Mouse (Mus musculus) embryonic facial prominence, embryonic 14.5 days (tissue): Measurements from ENCODE around the gene Arfgef2. TPM values are rescaled to one million over a fixed set of nuclear protein-coding genes. Genes with fewer than 3 reads are reported as not detected.

Experiments used
- ATAC-seq: fragments of 200-750 bp; cut with Nextera tagmentation; 2 replicates; pipeline ENCODE4 v1.8.0; 2017; ENCODE audit warnings: low read depth, moderate number of reproducible peaks, moderate TSS enrichment
- DNase-seq: peaks from one replicate; pipeline ENCODE4 v3.0.0-alpha.2; 2015; ENCODE audit warnings: low spot score
- H3K27ac ChIP-seq: fragments of 300-500 bp; sonication (generic); replicated peaks from 2 replicates; pipeline ENCODE4 v1.5.1; 2014; ENCODE audit warnings: low read depth, mild to moderate bottlenecking, low read length, moderate library complexity
- H3K27me3 ChIP-seq: fragments of 300-500 bp; sonication (generic); replicated peaks from 2 replicates; pipeline ENCODE4 v1.6.1; 2014; ENCODE audit warnings: low read length; ENCODE audit not compliant: control insufficient read depth, insufficient read depth
- H3K36me3 ChIP-seq: fragments of 300-500 bp; sonication (generic); 2 replicates; pipeline ENCODE4 v1.6.1; 2014; ENCODE audit warnings: low read length, mixed read lengths; ENCODE audit not compliant: control insufficient read depth, insufficient read depth
- H3K4me1 ChIP-seq: fragments of 300-500 bp; sonication (generic); 2 replicates; pipeline ENCODE4 v1.6.1; 2014; ENCODE audit warnings: antibody characterized with exemption, low read length; ENCODE audit not compliant: control insufficient read depth, insufficient read depth
- H3K4me2 ChIP-seq: fragments of 300-500 bp; sonication (generic); 2 replicates; pipeline ENCODE4 v1.6.1; 2014; ENCODE audit warnings: low read depth, mild to moderate bottlenecking, low read length, moderate library complexity, mixed read lengths
- H3K4me3 ChIP-seq: fragments of 300-500 bp; sonication (generic); 2 replicates; pipeline ENCODE4 v1.5.1; 2014; ENCODE audit warnings: low read depth, mild to moderate bottlenecking, low read length
- H3K9ac ChIP-seq: fragments of 300-500 bp; sonication (generic); 2 replicates; pipeline ENCODE4 v1.6.1; 2014; ENCODE audit warnings: low read depth, mild to moderate bottlenecking, low read length, moderate library complexity, mixed read lengths
- H3K9me3 ChIP-seq: fragments of 300-500 bp; sonication (generic); 2 replicates; pipeline ENCODE4 v1.6.1; 2016; ENCODE audit warnings: low read length; ENCODE audit not compliant: control insufficient read depth
- WGBS: fragments of 180-500 bp; shearing (Covaris S2); extraction: QIAGEN DNeasy Blood & Tissue Kit; methylation state at CpG from one replicate; pipeline ENCODE4 v1.1.7; 2014; 5-methylcytosine and 5-hydroxymethylcytosine counted together
- polyA plus RNA-seq: library from polyadenylated mRNA; unstranded; fragments of >200 nt; fragmentation: Nextera tagmentation; extraction: Ambion mirVana; gene quantifications from 2 replicates; pipeline ENCODE4 v1.2.1, GENCODE M21; 2014

Gene Arfgef2
- polyA plus RNA-seq, 1 experiment from 2014 or later, result 7.1 TPM

- ATAC-seq, result no peak
- no peaks in the 10 kb centered on the region for H3K9me3 ChIP-seq
- DNase-seq, result no peak
- peaks cover 7% of the 10 kb centered on the region for H3K4me1 ChIP-seq
- H3K27me3 ChIP-seq, result no peaks in the 10 kb centered on the region
- no peak overlapping the region for H3K4me2 ChIP-seq
- 91% methylated on average over 3 of the region's 3 CpGs for WGBS
- no peak overlapping the region for H3K4me3 ChIP-seq
- H3K9ac ChIP-seq, result no peak overlapping the region
- no peak overlapping the region for H3K27ac ChIP-seq
- peaks cover 4% of the 10 kb centered on the region; the same call in 1 of the 2 replicates for H3K36me3 ChIP-seq
Measured at GRCm38 (mm10) chr2:166909729-166910128, 104.3 kb downstream of the Arfgef2 start.

- ATAC-seq (no peak), DNase-seq (no peak)
- H3K27ac ChIP-seq, result no peak overlapping the region
- WGBS, result 91% methylated on average over 8 of the region's 8 CpGs
- H3K4me1 ChIP-seq, result peaks cover 7% of the 10 kb centered on the region
- peaks cover 4% of the 10 kb centered on the region; the same call in 1 of the 2 replicates for H3K36me3 ChIP-seq
- no peaks in the 10 kb centered on the region for H3K9me3 ChIP-seq
- no peak overlapping the region for H3K4me3 ChIP-seq
- H3K4me2 ChIP-seq, result no peak overlapping the region
- H3K27me3 ChIP-seq, result no peaks in the 10 kb centered on the region
- H3K9ac ChIP-seq, result no peak overlapping the region
Measured at GRCm38 (mm10) chr2:166910536-166910935, 105.1 kb downstream of the Arfgef2 start.

GRCm38 (mm10) chr2:166923971-166924370 lies 118.6 kb downstream of the Arfgef2 start:
- Histone ChIP-seq H3K4me2 (no peak overlapping the region), H3K36me3 (peaks cover 90% of the 10 kb centered on the region), H3K4me1 (no peaks in the 10 kb centered on the region), H3K4me3 (no peak overlapping the region), H3K9me3 (no peaks in the 10 kb centered on the region), H3K27ac (no peak overlapping the region), H3K27me3 (no peaks in the 10 kb centered on the region), H3K9ac (no peak overlapping the region)
- no peak for DNase-seq
- no peak for ATAC-seq
- 85% methylated on average over 2 of the region's 2 CpGs for WGBS

- Histone ChIP-seq H3K4me3 (no peak overlapping the region), H3K4me2 (no peak overlapping the region), H3K27ac (no peak overlapping the region), H3K27me3 (no peaks in the 10 kb centered on the region), H3K36me3 (peaks cover 95% of the 10 kb centered on the region), H3K4me1 (no peaks in the 10 kb centered on the region), H3K9me3 (no peaks in the 10 kb centered on the region), H3K9ac (no peak overlapping the region)
- DNase-seq (no peak), ATAC-seq (no peak)
- WGBS, result 94% methylated on average over 6 of the region's 6 CpGs
Measured at GRCm38 (mm10) chr2:166933943-166934342, 128.6 kb downstream of the Arfgef2 start.

- 87% methylated on average over 5 of the region's 5 CpGs for WGBS
Measured at GRCm38 (mm10) chr2:166934416-166934815, 129.0 kb downstream of the Arfgef2 start.

GRCm38 (mm10) chr2:166935582-166935981 lies 130.2 kb downstream of the Arfgef2 start:
- no peaks in the 10 kb centered on the region for H3K9me3 ChIP-seq
- H3K36me3 ChIP-seq, result peaks cover 93% of the 10 kb centered on the region
- no peak for ATAC-seq
- H3K27me3 ChIP-seq, result no peaks in the 10 kb centered on the region
- no peaks in the 10 kb centered on the region for H3K4me1 ChIP-seq
- no peak overlapping the region for H3K4me2 ChIP-seq
- no peak overlapping the region for H3K4me3 ChIP-seq
- H3K27ac ChIP-seq, result no peak overlapping the region
- no peak for DNase-seq
- no peak overlapping the region for H3K9ac ChIP-seq
- 91% methylated on average over 7 of the region's 7 CpGs for WGBS

More at GRCm38 (mm10) chr2:166934416-166934815, 129.0 kb downstream of the Arfgef2 start:
- Histone ChIP-seq H3K9ac (no peak overlapping the region), H3K9me3 (no peaks in the 10 kb centered on the region), H3K27me3 (no peaks in the 10 kb centered on the region), H3K27ac (no peak overlapping the region), H3K4me2 (no peak overlapping the region), H3K36me3 (peaks cover 95% of the 10 kb centered on the region), H3K4me1 (no peaks in the 10 kb centered on the region), H3K4me3 (no peak overlapping the region)
- no peak for ATAC-seq
- DNase-seq, result no peak

GRCm38 (mm10) chr2:166936166-166936565 lies 130.8 kb downstream of the Arfgef2 start:
- H3K4me3 ChIP-seq, result no peak overlapping the region
- DNase-seq (no peak), ATAC-seq (no peak)
- H3K27me3 ChIP-seq, result no peaks in the 10 kb centered on the region
- WGBS, result 88% methylated on average over 2 of the region's 2 CpGs
- H3K4me2 ChIP-seq, result no peak overlapping the region
- no peaks in the 10 kb centered on the region for H3K4me1 ChIP-seq
- no peak overlapping the region for H3K9ac ChIP-seq
- no peak overlapping the region for H3K27ac ChIP-seq
- H3K9me3 ChIP-seq, result no peaks in the 10 kb centered on the region
- H3K36me3 ChIP-seq, result peaks cover 93% of the 10 kb centered on the region

- Histone ChIP-seq H3K27ac (no peak overlapping the region), H3K4me3 (no peak overlapping the region), H3K27me3 (no peaks in the 10 kb centered on the region), H3K4me1 (no peaks in the 10 kb centered on the region), H3K9me3 (no peaks in the 10 kb centered on the region), H3K4me2 (no peak overlapping the region), H3K36me3 (peaks cover 95% of the 10 kb centered on the region), H3K9ac (no peak overlapping the region)
- no peak for DNase-seq
- 85% methylated on average over 2 of the region's 2 CpGs for WGBS
- ATAC-seq, result no peak
Measured at GRCm38 (mm10) chr2:166943146-166943545, 137.8 kb downstream of the Arfgef2 start.

- peaks cover 95% of the 10 kb centered on the region for H3K36me3 ChIP-seq
- H3K27me3 ChIP-seq, result no peaks in the 10 kb centered on the region
- H3K9me3 ChIP-seq, result no peaks in the 10 kb centered on the region
- ATAC-seq (no peak), DNase-seq (no peak)
- no peak overlapping the region for H3K4me3 ChIP-seq
- no peak overlapping the region for H3K27ac ChIP-seq
- H3K9ac ChIP-seq, result no peak overlapping the region
- no peaks in the 10 kb centered on the region for H3K4me1 ChIP-seq
- 79% methylated on average over 1 of the region's 1 CpGs for WGBS
- no peak overlapping the region for H3K4me2 ChIP-seq
Measured at GRCm38 (mm10) chr2:166944346-166944745, 139.0 kb downstream of the Arfgef2 start.
